In the genomic region with DNA sequence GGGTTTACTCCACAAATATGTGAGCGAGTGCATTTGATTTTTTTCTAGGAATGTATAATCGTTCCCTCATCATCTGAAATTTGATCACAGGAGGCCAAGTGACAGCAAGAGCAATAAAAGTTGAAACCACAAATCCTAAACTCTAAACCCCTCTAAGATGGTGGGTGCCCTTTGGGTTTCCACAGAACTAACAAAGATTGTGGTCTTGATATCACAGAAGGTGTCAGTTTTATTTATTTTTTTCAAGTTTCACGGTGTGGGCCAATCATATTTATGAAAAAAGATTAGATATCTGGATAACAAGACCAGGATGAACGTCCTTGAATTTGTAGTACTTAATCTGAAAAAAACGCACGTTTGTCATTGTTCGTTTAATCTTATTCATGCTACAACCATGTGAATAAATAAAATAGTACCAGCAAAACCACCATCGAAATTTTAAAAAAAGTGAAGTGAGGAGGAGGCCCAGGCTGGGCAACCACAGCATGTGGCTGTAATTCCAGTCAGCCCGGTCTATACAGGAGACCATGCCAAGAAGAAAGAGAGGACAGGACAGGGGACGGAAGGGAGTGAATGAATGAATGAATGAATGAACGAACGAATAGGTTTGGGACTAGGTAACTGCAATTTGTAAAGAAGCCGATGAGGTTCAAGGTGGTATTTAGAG, we compare ENCODE assay signal across 8 mouse cellular contexts. TPM values are rescaled to one million over a fixed set of nuclear protein-coding genes. Genes with fewer than 3 reads are reported as not detected.
DNase-seq lines count a peak whose midpoint lies in the region; ATAC-seq and TF ChIP-seq lines count a peak whose summit lies in the region.

No protein-coding gene starts in this region.

- no peaks in the 10 kb centered on the region for H3K9me3 ChIP-seq in kidney, embryonic 14.5 days (ENCODE audit: control insufficient read depth, low read length)
- H3K9me3 ChIP-seq in midbrain, postnatal 0 days (ENCODE audit: low read length) = no peaks in the 10 kb centered on the region

- WGBS in kidney, embryonic 14.5 days = 10% methylated on average over 13 of the region's 13 CpGs
- 16% methylated on average over 13 of the region's 13 CpGs for WGBS in midbrain, postnatal 0 days

- H3K4me3 ChIP-seq in kidney, embryonic 14.5 days (ENCODE audit: low read length) = peak overlapping the region; percentile 92
- H3K4me3 ChIP-seq in midbrain, postnatal 0 days (ENCODE audit: low read depth, low read length) = peak overlapping the region; percentile 93

- no peak for DNase-seq in kidney, postnatal 10 days
- no peak for DNase-seq in midbrain, postnatal 0 days (ENCODE audit: low spot score)
- DNase-seq in spleen, adult 18-20 months = no peak
- DNase-seq in c-Kit-positive CD71-positive TER-119-positive erythroid progenitor cells, embryonic 14.5 days (ENCODE audit: low spot score) = no peak
- DNase-seq in kidney, postnatal 4 days = no peak

- H3K36me3 ChIP-seq in kidney, embryonic 14.5 days (ENCODE audit: control insufficient read depth, insufficient read depth, low read length) = no peaks in the 10 kb centered on the region
- no peaks in the 10 kb centered on the region for H3K36me3 ChIP-seq in midbrain, postnatal 0 days (ENCODE audit: insufficient read depth, low read length)

- H3K9ac ChIP-seq in kidney, embryonic 14.5 days (ENCODE audit: low read depth, low read length) = peak overlapping the region; percentile 94
- peak overlapping the region; percentile 95 for H3K9ac ChIP-seq in midbrain, postnatal 0 days (replicated peaks; ENCODE audit: low read length, poor library complexity, severe bottlenecking)

- peak overlapping the region; percentile 60 for H3K4me2 ChIP-seq in kidney, embryonic 14.5 days (replicated peaks; ENCODE audit: low read depth, low read length)
- H3K4me2 ChIP-seq in midbrain, postnatal 0 days (ENCODE audit: low read depth, low read length, poor library complexity, severe bottlenecking) = peak overlapping the region; percentile 72

- no peak for TF ChIP-seq CTCF in midbrain, postnatal 0 days (IDR thresholded peaks at IDR 0.05)

- peak; percentile 36 for ATAC-seq in kidney, embryonic 14.5 days (ENCODE audit: low FRiP score, low TSS enrichment)
- ATAC-seq in common myeloid progenitor, adult 5-6 weeks (replicated peaks; ENCODE audit: low read depth, poor library complexity, severe bottlenecking) = peak; percentile 27
- peak; percentile 11 for ATAC-seq in inflammation-experienced regulatory T-cells, adult 6 months
- peak; percentile 72 for ATAC-seq in midbrain, postnatal 0 days (ENCODE audit: low FRiP score)

- peak overlapping the region; percentile 96 for H3K27ac ChIP-seq in kidney, embryonic 14.5 days (ENCODE audit: low read depth, low read length)
- peak overlapping the region; percentile 98 for H3K27ac ChIP-seq in midbrain, postnatal 0 days (ENCODE audit: low read depth, low read length)

- H3K4me1 ChIP-seq in kidney, embryonic 14.5 days (ENCODE audit: control insufficient read depth, insufficient read depth, low read length) = peaks cover 12% of the 10 kb centered on the region; the same call in 1 of the 2 replicates
- peaks cover 8% of the 10 kb centered on the region; the same call in 1 of the 2 replicates for H3K4me1 ChIP-seq in midbrain, postnatal 0 days (ENCODE audit: insufficient read depth, low read length)

- H3K27me3 ChIP-seq in kidney, embryonic 14.5 days (ENCODE audit: control insufficient read depth, insufficient read depth, low read length) = no peaks in the 10 kb centered on the region
- H3K27me3 ChIP-seq in midbrain, postnatal 0 days (ENCODE audit: insufficient read depth, low read length) = no peaks in the 10 kb centered on the region

RNA-seq across cellular contexts. Expression of gene Abi2, which starts 0.8 kb away (rescaled TPM):
- polyA plus RNA-seq in kidney, embryonic 14.5 days (2014; fragmentation: Nextera tagmentation; extraction: Ambion mirVana) = 28.4 and 44.3 TPM in 2 replicates
- 24.6 and 28.1 TPM in 2 replicates for total RNA-seq in common myeloid progenitor, adult 5-6 weeks (2017)
- 10 to 100 TPM; 14.4 to 19.9 (median 18.3) TPM for polyA plus RNA-seq in inflammation-experienced regulatory T-cells, adult 6 months (2017; shearing (Covaris generic))
- total RNA-seq in midbrain, postnatal 0 days (2014; rRNA removed) = 269 and 303 TPM in 2 replicates
- 88.0 and 98.2 TPM in 2 replicates for polyA plus RNA-seq in midbrain, postnatal 0 days (2015; fragmentation: Nextera tagmentation; extraction: Ambion mirVana)

Comparison
In these comparisons a context has a peak if more than half of its experiments do, and no peak if none do; other contexts are left out.
1. ATAC-seq: peak in every context shown above with its lines; median percentile 72 in midbrain, postnatal 0 days; 36 in kidney, embryonic 14.5 days; 27 in common myeloid progenitor, adult 5-6 weeks; 11 in inflammation-experienced regulatory T-cells, adult 6 months.